Mouse (Mus musculus): ENCODE data around the gene Tesk2. TPM values are rescaled to one million over a fixed set of nuclear protein-coding genes. Genes with fewer than 3 reads are reported as not detected.
A peak's percentile ranks its signal among the peaks of the same experiment; 100 is the strongest.
"Not testable (repeated sequence)": the region's sequence is repeated elsewhere in the genome, so short reads cannot be mapped to it uniquely, and the experiment has no call there.

Tesk2 gene
- total RNA-seq (2017), result 3.6 to 9.1 TPM (median 5.9 TPM) in 3 replicates

GRCm38 (mm10) chr4:116720343-116721097 is at the start of gene Tesk2:
TSS of gene Tesk2 (plus strand) at chr4:116720948.
- peak; percentile 98 for ATAC-seq (replicated peaks; ENCODE audit: insufficient number of reproducible peaks, low FRiP score, low TSS enrichment, poor library complexity, severe bottlenecking)

GRCm38 (mm10) chr4:116672785-116673184 is 48.0 kb upstream of the Tesk2 start:
- peak; percentile 88 for ATAC-seq (replicated peaks; ENCODE audit: insufficient number of reproducible peaks, low FRiP score, low TSS enrichment, poor library complexity, severe bottlenecking)

- not testable (repeated sequence) for ATAC-seq (replicated peaks; ENCODE audit: insufficient number of reproducible peaks, low FRiP score, low TSS enrichment, poor library complexity, severe bottlenecking)
Observed at GRCm38 (mm10) chr4:116674761-116675160, 46.0 kb upstream of the Tesk2 start.

GRCm38 (mm10) chr4:116676027-116676426 is 44.7 kb upstream of the Tesk2 start:
- ATAC-seq (replicated peaks; ENCODE audit: insufficient number of reproducible peaks, low FRiP score, low TSS enrichment, poor library complexity, severe bottlenecking), result no peak

GRCm38 (mm10) chr4:116677808-116678207 is 42.9 kb upstream of the Tesk2 start:
- ATAC-seq (replicated peaks; ENCODE audit: insufficient number of reproducible peaks, low FRiP score, low TSS enrichment, poor library complexity, severe bottlenecking), result no peak

- no peak for ATAC-seq (replicated peaks; ENCODE audit: insufficient number of reproducible peaks, low FRiP score, low TSS enrichment, poor library complexity, severe bottlenecking)
Observed at GRCm38 (mm10) chr4:116679141-116679540, 41.6 kb upstream of the Tesk2 start.

GRCm38 (mm10) chr4:116680521-116680920 is 40.2 kb upstream of the Tesk2 start:
- not testable (repeated sequence) for ATAC-seq (replicated peaks; ENCODE audit: insufficient number of reproducible peaks, low FRiP score, low TSS enrichment, poor library complexity, severe bottlenecking)

- ATAC-seq (replicated peaks; ENCODE audit: insufficient number of reproducible peaks, low FRiP score, low TSS enrichment, poor library complexity, severe bottlenecking), result no peak
Observed at GRCm38 (mm10) chr4:116683957-116684356, 36.8 kb upstream of the Tesk2 start.

GRCm38 (mm10) chr4:116684665-116685064 is 36.1 kb upstream of the Tesk2 start:
- no peak for ATAC-seq (replicated peaks; ENCODE audit: insufficient number of reproducible peaks, low FRiP score, low TSS enrichment, poor library complexity, severe bottlenecking)

GRCm38 (mm10) chr4:116685402-116686061 is 35.2 kb upstream of the Tesk2 start, which contains the start of gene Prdx1:
TSS of gene Prdx1 (plus strand) at chr4:116685544.
- peak; percentile 93 for ATAC-seq (replicated peaks; ENCODE audit: insufficient number of reproducible peaks, low FRiP score, low TSS enrichment, poor library complexity, severe bottlenecking)

- ATAC-seq (replicated peaks; ENCODE audit: insufficient number of reproducible peaks, low FRiP score, low TSS enrichment, poor library complexity, severe bottlenecking), result no peak
Observed at GRCm38 (mm10) chr4:116687041-116687440, 33.7 kb upstream of the Tesk2 start.

- no peak for ATAC-seq (replicated peaks; ENCODE audit: insufficient number of reproducible peaks, low FRiP score, low TSS enrichment, poor library complexity, severe bottlenecking)
Observed at GRCm38 (mm10) chr4:116689309-116689876, 31.4 kb upstream of the Tesk2 start.

GRCm38 (mm10) chr4:116692146-116692545 is 28.6 kb upstream of the Tesk2 start:
- no peak for ATAC-seq (replicated peaks; ENCODE audit: insufficient number of reproducible peaks, low FRiP score, low TSS enrichment, poor library complexity, severe bottlenecking)

- no peak for ATAC-seq (replicated peaks; ENCODE audit: insufficient number of reproducible peaks, low FRiP score, low TSS enrichment, poor library complexity, severe bottlenecking)
Observed at GRCm38 (mm10) chr4:116693785-116694184, 27.0 kb upstream of the Tesk2 start.

- no peak for ATAC-seq (replicated peaks; ENCODE audit: insufficient number of reproducible peaks, low FRiP score, low TSS enrichment, poor library complexity, severe bottlenecking)
Observed at GRCm38 (mm10) chr4:116698693-116699342, 21.9 kb upstream of the Tesk2 start.

- peak; percentile 42; the same call in 1 of the 2 replicates for ATAC-seq (replicated peaks; ENCODE audit: insufficient number of reproducible peaks, low FRiP score, low TSS enrichment, poor library complexity, severe bottlenecking)
Observed at GRCm38 (mm10) chr4:116700964-116701363, 19.8 kb upstream of the Tesk2 start.

- peak; percentile 50; the same call in 1 of the 2 replicates for ATAC-seq (replicated peaks; ENCODE audit: insufficient number of reproducible peaks, low FRiP score, low TSS enrichment, poor library complexity, severe bottlenecking)
Observed at GRCm38 (mm10) chr4:116703804-116704203, 16.9 kb upstream of the Tesk2 start.

GRCm38 (mm10) chr4:116707666-116708065 is 13.1 kb upstream of the Tesk2 start:
- no peak for ATAC-seq (replicated peaks; ENCODE audit: insufficient number of reproducible peaks, low FRiP score, low TSS enrichment, poor library complexity, severe bottlenecking)

GRCm38 (mm10) chr4:116708201-116708764 is 12.5 kb upstream of the Tesk2 start, which contains the start of the genes Mmachc and Ccdc163:
TSS of gene Mmachc (minus strand) at chr4:116708406.
TSS of gene Ccdc163 (plus strand) at chr4:116708509.
- peak; percentile 97 for ATAC-seq (replicated peaks; ENCODE audit: insufficient number of reproducible peaks, low FRiP score, low TSS enrichment, poor library complexity, severe bottlenecking)
